Mouse (Mus musculus) CH12.LX (cell line): ENCODE measurements around the gene Chrm3.

ENCODE experiments used
- CTCF ChIP-seq, 2 experiments: IDR thresholded peaks in 1 of 2; conservative IDR thresholded peaks in 1 of 2; 2 replicates each; pipeline ENCODE4 v1.5.1; 2011 to 2012; ENCODE audit warnings: low read depth in 2 of 2, low read length in 2 of 2, improper control_type of control experiment in 1 of 2, inconsistent platforms in 1 of 2, mild to moderate bottlenecking in 1 of 2, moderate library complexity in 1 of 2
- E2F4 ChIP-seq: IDR thresholded peaks from 2 replicates; pipeline ENCODE4 v1.6.1; 2011; ENCODE audit warnings: low read depth, low read length, improper control_type of control experiment; ENCODE audit not compliant: insufficient replicate concordance
- EP300 ChIP-seq: IDR thresholded peaks from 2 replicates; pipeline ENCODE4 v1.6.1; 2011; ENCODE audit warnings: low read length, improper control_type of control experiment
- GABPA ChIP-seq: IDR thresholded peaks from 2 replicates; pipeline ENCODE4 v1.6.1; 2012; ENCODE audit warnings: low read depth, low read length, improper control_type of control experiment, inconsistent platforms; ENCODE audit not compliant: insufficient replicate concordance
- HCFC1 ChIP-seq: IDR thresholded peaks from 2 replicates; pipeline ENCODE4 v1.6.1; 2012; ENCODE audit warnings: low read depth, mild to moderate bottlenecking, inconsistent platforms, low read length, improper control_type of control experiment
- KAT2A ChIP-seq: IDR thresholded peaks from 2 replicates; pipeline ENCODE4 v1.6.1; 2012; ENCODE audit warnings: low read length, improper control_type of control experiment, inconsistent platforms; ENCODE audit not compliant: insufficient replicate concordance
- MAZ ChIP-seq: IDR thresholded peaks from 2 replicates; pipeline ENCODE4 v1.6.1; 2012; ENCODE audit warnings: low read depth, mild to moderate bottlenecking, inconsistent platforms, low read length, improper control_type of control experiment, moderate library complexity
- POLR2A ChIP-seq: IDR thresholded peaks from 2 replicates; pipeline ENCODE4 v1.6.1; 2011; ENCODE audit warnings: low read depth, mild to moderate bottlenecking, improper control_type of control experiment, low read length
- TCF12 ChIP-seq: IDR thresholded peaks from 2 replicates; pipeline ENCODE4 v1.6.1; 2014; ENCODE audit warnings: low read depth, mild to moderate bottlenecking, inconsistent platforms, low read length, improper control_type of control experiment
- UBTF ChIP-seq: IDR thresholded peaks from 2 replicates; pipeline ENCODE4 v1.6.1; 2012; ENCODE audit warnings: low read depth, mild to moderate bottlenecking, inconsistent platforms, low read length, improper control_type of control experiment, moderate library complexity
- USF1 ChIP-seq: IDR thresholded peaks from 2 replicates; pipeline ENCODE4 v1.6.1; 2014; ENCODE audit warnings: low read depth, mild to moderate bottlenecking, inconsistent platforms, low read length, improper control_type of control experiment
- USF2 ChIP-seq: conservative IDR thresholded peaks from 2 replicates; pipeline ENCODE4 v1.6.1; 2011; ENCODE audit warnings: low read depth, low read length, improper control_type of control experiment
- ZMIZ1 ChIP-seq: IDR thresholded peaks from 2 replicates; pipeline ENCODE4 v1.6.1; 2012; ENCODE audit warnings: low read depth, mild to moderate bottlenecking, inconsistent platforms, low read length, improper control_type of control experiment
- ZNF384 ChIP-seq: IDR thresholded peaks from 2 replicates; pipeline ENCODE4 v1.6.1; 2012; ENCODE audit warnings: low read depth, low read length, improper control_type of control experiment, inconsistent platforms

- no peak for TF ChIP-seq HCFC1
- TF ChIP-seq EP300, result no peak
- TF ChIP-seq UBTF, result no peak
- TF ChIP-seq POLR2A, result no peak
- TF ChIP-seq USF1, result no peak
- no peak for TF ChIP-seq ZNF384
- no peak for TF ChIP-seq KAT2A
- TF ChIP-seq MAZ, result no peak
- TF ChIP-seq ZMIZ1, result no peak
- no peak for TF ChIP-seq GABPA
- TF ChIP-seq USF2, result no peak
- no peak for TF ChIP-seq CTCF (conservative IDR thresholded peaks at IDR 0.05 in 1 of 2, IDR thresholded peaks at IDR 0.05 in 1 of 2; ENCODE audit: low read depth in 2 of 2, low read length in 2 of 2)
- no peak for TF ChIP-seq TCF12
- no peak for TF ChIP-seq E2F4
These were observed 120.8 kb downstream of the Chrm3 start for GRCm38 (mm10) chr13:10239825-10240224.
